ENCODE assay signal across 22 mouse cellular contexts in genomic region chr6:29868341-29868895, GRCm38 (mm10). TPM values are rescaled to one million over a fixed set of nuclear protein-coding genes. Genes with fewer than 3 reads are reported as not detected.
A peak's percentile ranks its signal among the peaks of the same experiment; 100 is the strongest.
DNase-seq lines count a peak whose midpoint lies in the region; ATAC-seq lines count a peak whose summit lies in the region.
"Had no signal": no experiment of that assay in that cellular context is flagged by ENCODE, and none has a peak within 500 bp of the region (broad histone marks: within the 10 kb centered on the region; RNA-seq: fewer than 3 reads in every experiment).

No protein-coding gene starts in this region.

- WGBS in heart, embryonic 13.5 days: 88% methylated on average over 2 of the region's 2 CpGs
- 79% methylated on average over 2 of the region's 2 CpGs for WGBS in heart, embryonic 10.5 days

- no peak for DNase-seq in heart, embryonic 10.5 days (ENCODE audit: low spot score)
- peak; percentile 48 for DNase-seq in kidney, adult 18-20 months
- no peak for DNase-seq in kidney, postnatal 4 days
- peak; percentile 19 for DNase-seq in kidney, postnatal 10 days
- DNase-seq in ovary, postnatal 10 days (ENCODE audit: low spot score): no peak
- no peak for DNase-seq in cerebellum, adult 9-11 months
- DNase-seq: adrenal gland, postnatal 36 days; cerebellum, postnatal 10 days; gastrocnemius, postnatal 10 days; heart, adult 18-20 months; heart, postnatal 14 days; lung, adult 18-20 months; lung, postnatal 14 days; thymus, adult 18-20 months; thymus, postnatal 36 days had no signal

- H3K4me1 ChIP-seq in heart, embryonic 13.5 days: peaks cover 19% of the 10 kb centered on the region
- H3K4me1 ChIP-seq in heart, embryonic 10.5 days: peaks cover 10% of the 10 kb centered on the region; the same call in 1 of the 2 replicates

- H3K27ac ChIP-seq in heart, embryonic 13.5 days (replicated peaks): peak overlapping the region; percentile 4
- no peak overlapping the region; the same call in 1 of the 2 replicates for H3K27ac ChIP-seq in heart, embryonic 10.5 days
- H3K27ac ChIP-seq: forebrain, embryonic 10.5 days; hindbrain, embryonic 14.5 days; liver, embryonic 12.5 days had no signal

- peaks cover 21% of the 10 kb centered on the region for H3K36me3 ChIP-seq in heart, embryonic 13.5 days
- peaks cover 13% of the 10 kb centered on the region; the same call in 1 of the 2 replicates for H3K36me3 ChIP-seq in heart, embryonic 10.5 days

- no peak overlapping the region for H3K4me3 ChIP-seq in heart, embryonic 13.5 days
- H3K4me3 ChIP-seq in heart, embryonic 10.5 days: no peak overlapping the region
- H3K4me3 ChIP-seq: forebrain, embryonic 10.5 days; liver, embryonic 12.5 days had no signal

- H3K4me2 ChIP-seq in heart, embryonic 13.5 days: no peak overlapping the region
- H3K4me2 ChIP-seq: hindbrain, embryonic 14.5 days; liver, embryonic 12.5 days; midbrain, embryonic 11.5 days had no signal

- no peaks in the 10 kb centered on the region for H3K27me3 ChIP-seq in heart, embryonic 13.5 days (replicated peaks)
- no peaks in the 10 kb centered on the region for H3K27me3 ChIP-seq in heart, embryonic 10.5 days (ENCODE audit: insufficient read depth, poor library complexity, severe bottlenecking)
- H3K27me3 ChIP-seq: liver, embryonic 12.5 days had no signal

- no peak overlapping the region for H3K9ac ChIP-seq in heart, embryonic 13.5 days
- H3K9ac ChIP-seq: hindbrain, embryonic 14.5 days; liver, embryonic 12.5 days had no signal

- no peaks in the 10 kb centered on the region for H3K9me3 ChIP-seq in heart, embryonic 13.5 days
- H3K9me3 ChIP-seq in heart, embryonic 10.5 days: no peaks in the 10 kb centered on the region
- H3K9me3 ChIP-seq: forebrain, embryonic 10.5 days; liver, embryonic 12.5 days had no signal

- no peak for ATAC-seq in heart, embryonic 13.5 days (ENCODE audit: extremely low read depth, insufficient number of reproducible peaks, low FRiP score, low TSS enrichment)
- ATAC-seq: forebrain, embryonic 16.5 days; inflammation-experienced regulatory T-cells, adult 6 months; liver, embryonic 12.5 days had no signal

RNA-seq across cellular contexts. Expression of gene Strip2, which starts 48.4 kb away (rescaled TPM):
- 37.4 and 39.3 TPM in 2 replicates for polyA plus RNA-seq in heart, embryonic 13.5 days (2015; fragmentation: Nextera tagmentation; extraction: Ambion mirVana)
- 7.3 and 19.5 TPM in 2 replicates for polyA plus RNA-seq in heart, embryonic 10.5 days (2016; fragmentation: Nextera tagmentation; extraction: Ambion mirVana)

Comparison
In these comparisons a context has a peak if more than half of its experiments do, and no peak if none do; other contexts are left out.
1. DNase-seq: peak in kidney, adult 18-20 months (single experiment) and kidney, postnatal 10 days (single experiment); none in heart, embryonic 10.5 days (single experiment), kidney, postnatal 4 days (0 of 2), ovary, postnatal 10 days (single experiment) and cerebellum, adult 9-11 months (single experiment).